Mouse (Mus musculus) layer of hippocampus, adult 8-10 months (tissue): ENCODE measurements at regions not wholly inside any gene's neighbourhood (a gene's known extent, or its start where the extent isn't known, plus 50 kb on each side); places are given as distances from the start of the nearest gene placed in this dataset.

Source experiments
- DNase-seq, 2 experiments: peaks; one replicate each; pipeline ENCODE4 v3.0.0; 2022; ENCODE audit warnings: low spot score in 2 of 2

- no peak for DNase-seq
Observed at GRCm38 (mm10) chr4:140402319-140402718, 155.7 kb upstream of the Igsf21 start.

GRCm38 (mm10) chr4:140401632-140402031 is 155.0 kb upstream of the Igsf21 start:
- no peak for DNase-seq

GRCm38 (mm10) chr4:140396548-140396947 is 150.0 kb upstream of the Igsf21 start:
- no peak for DNase-seq

GRCm38 (mm10) chr4:140392290-140392689 is 145.7 kb upstream of the Igsf21 start:
- DNase-seq = no peak

GRCm38 (mm10) chr4:140390684-140391234 is 144.2 kb upstream of the Igsf21 start:
- no peak for DNase-seq

GRCm38 (mm10) chr4:140385686-140386085 is 139.1 kb upstream of the Igsf21 start:
- DNase-seq = no peak

- no peak for DNase-seq
Observed at GRCm38 (mm10) chr4:140385226-140385625, 138.6 kb upstream of the Igsf21 start.

GRCm38 (mm10) chr4:140383596-140383995 is 137.0 kb upstream of the Igsf21 start:
- no peak for DNase-seq

GRCm38 (mm10) chr4:140380733-140381132 is 134.1 kb upstream of the Igsf21 start:
- DNase-seq = no peak

GRCm38 (mm10) chr4:140377941-140378340 is 131.4 kb upstream of the Igsf21 start:
- no peak for DNase-seq

- DNase-seq = no peak
Observed at GRCm38 (mm10) chr4:140372586-140373325, 126.2 kb upstream of the Igsf21 start.

- peak; percentile 70 to 74 for DNase-seq
Observed at GRCm38 (mm10) chr4:140371426-140372213, 125.0 kb upstream of the Igsf21 start.

- no peak for DNase-seq
Observed at GRCm38 (mm10) chr4:140366975-140367680, 120.5 kb upstream of the Igsf21 start.

- DNase-seq = no peak
Observed at GRCm38 (mm10) chr4:140358846-140359245, 112.3 kb upstream of the Igsf21 start.

GRCm38 (mm10) chr4:140358103-140358502 is 111.5 kb upstream of the Igsf21 start:
- peak in 1 of 2 experiments; percentile 26 for DNase-seq

GRCm38 (mm10) chr4:140355144-140355550 is 108.6 kb upstream of the Igsf21 start:
- peak; percentile 21 to 24 for DNase-seq

- DNase-seq = no peak
Observed at GRCm38 (mm10) chr4:140348802-140349201, 102.2 kb upstream of the Igsf21 start.

GRCm38 (mm10) chr4:140330138-140330537 is 83.6 kb upstream of the Igsf21 start:
- DNase-seq = no peak

GRCm38 (mm10) chr4:140326706-140327440 is 80.3 kb upstream of the Igsf21 start:
- no peak for DNase-seq

- DNase-seq = no peak
Observed at GRCm38 (mm10) chr4:140325677-140326052, 79.1 kb upstream of the Igsf21 start.
